Mouse (Mus musculus): ENCODE measurements around the gene Prr29. TPM values are rescaled to one million over a fixed set of nuclear protein-coding genes. Genes with fewer than 3 reads are reported as not detected.

Prr29 gene
- polyA plus RNA-seq, 1 experiment from 2014 or later = 0.25 TPM

DNA sequence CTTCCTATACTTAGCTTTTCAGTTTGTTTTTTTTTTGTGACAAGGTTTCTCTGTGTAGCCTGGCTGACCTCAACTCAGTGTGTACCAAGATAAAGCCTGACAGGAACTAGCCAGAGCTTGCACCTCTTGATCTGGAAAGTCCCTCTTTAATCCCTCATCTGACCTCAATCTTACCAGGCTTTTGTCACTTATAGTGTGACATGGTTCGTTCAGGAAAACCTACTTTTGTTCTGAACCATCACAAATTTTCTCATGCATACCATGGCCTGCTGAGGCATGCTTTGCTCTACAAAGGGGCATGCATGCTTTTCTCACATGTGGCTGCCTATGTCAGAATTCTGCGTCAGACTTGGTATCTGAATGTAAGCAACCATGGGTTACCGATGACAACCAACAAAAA lies 51.1 kb downstream of the Prr29 start:
- H3K36me3 ChIP-seq = peaks cover 32% of the 10 kb centered on the region
- no peak overlapping the region for H3K4me3 ChIP-seq
- 78% methylated on average over 3 of the region's 3 CpGs for WGBS
- H3K4me1 ChIP-seq = no peaks in the 10 kb centered on the region
- H3K27ac ChIP-seq = no peak overlapping the region
- no peaks in the 10 kb centered on the region for H3K27me3 ChIP-seq
- no peaks in the 10 kb centered on the region for H3K9me3 ChIP-seq
- ATAC-seq (ENCODE audit: low FRiP score, low read depth) = no peak
- H3K4me2 ChIP-seq (replicated peaks) = no peak overlapping the region
- no peak overlapping the region for H3K9ac ChIP-seq

DNA sequence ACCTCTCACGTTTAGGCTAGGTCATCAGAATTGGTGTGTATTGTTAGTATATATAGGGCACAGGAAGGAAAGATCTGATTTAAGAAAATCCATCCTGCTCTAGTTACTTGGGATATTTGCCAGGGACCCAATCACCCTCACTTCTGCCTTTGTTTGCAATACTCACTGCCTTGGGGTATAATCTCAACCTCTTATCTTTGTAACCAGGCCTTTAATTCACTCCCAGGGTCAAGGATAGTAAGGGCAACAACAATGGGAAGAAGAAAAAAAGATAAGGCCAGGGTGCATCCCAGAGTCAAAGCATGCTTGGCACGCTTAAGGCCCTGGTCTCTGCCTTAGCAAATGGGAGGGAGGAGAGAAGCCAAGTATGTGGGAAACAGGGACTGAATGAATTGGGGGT lies 52.6 kb downstream of the Prr29 start:
- H3K27me3 ChIP-seq = no peaks in the 10 kb centered on the region
- no peaks in the 10 kb centered on the region for H3K4me1 ChIP-seq
- ATAC-seq (ENCODE audit: low FRiP score, low read depth) = no peak
- peaks cover 26% of the 10 kb centered on the region for H3K36me3 ChIP-seq
- no peak overlapping the region for H3K4me3 ChIP-seq
- H3K9ac ChIP-seq = no peak overlapping the region
- H3K4me2 ChIP-seq (replicated peaks) = no peak overlapping the region
- H3K9me3 ChIP-seq = no peaks in the 10 kb centered on the region
- WGBS = 85% methylated on average over 2 of the region's 2 CpGs
- no peak overlapping the region for H3K27ac ChIP-seq

DNA sequence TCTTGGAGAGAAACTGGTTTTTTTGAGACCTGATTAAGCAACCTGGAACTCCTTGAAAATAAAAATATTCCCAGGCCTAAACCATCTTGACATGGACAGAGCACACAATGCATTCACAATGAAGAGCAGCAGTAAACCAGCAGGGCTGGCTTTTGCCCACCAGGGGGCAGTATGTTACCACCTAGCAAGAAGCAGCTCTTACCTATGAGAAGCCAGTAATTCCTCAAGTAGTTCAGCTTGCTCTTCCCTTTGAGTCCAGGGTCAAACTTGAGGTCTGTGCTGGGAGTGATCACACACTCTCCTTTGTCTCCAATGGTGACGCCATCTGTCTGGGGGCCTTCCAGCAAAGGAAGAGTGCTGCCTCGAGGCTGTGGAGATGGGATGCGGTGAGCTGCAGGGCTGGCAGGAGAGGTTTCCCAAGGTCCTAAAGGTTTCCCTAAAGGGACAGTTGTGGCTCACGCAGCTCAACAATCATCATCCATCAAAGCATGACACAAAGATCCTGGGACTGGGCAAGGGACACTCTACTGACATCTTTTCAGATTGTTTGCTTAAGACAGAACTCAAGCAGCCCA lies 53.4 kb downstream of the Prr29 start:
- ATAC-seq (ENCODE audit: low FRiP score, low read depth) = peak; percentile 67; the same call in 1 of the 2 replicates
- Histone ChIP-seq H3K4me3 (no peak overlapping the region), H3K9me3 (no peaks in the 10 kb centered on the region), H3K36me3 (peaks cover 27% of the 10 kb centered on the region), H3K9ac (no peak overlapping the region), H3K27ac (no peak overlapping the region), H3K4me1 (no peaks in the 10 kb centered on the region), H3K4me2 (replicated peaks) (no peak overlapping the region), H3K27me3 (no peaks in the 10 kb centered on the region)
- 38% methylated on average over 4 of the region's 4 CpGs for whole genome bisulfite sequencing

DNA sequence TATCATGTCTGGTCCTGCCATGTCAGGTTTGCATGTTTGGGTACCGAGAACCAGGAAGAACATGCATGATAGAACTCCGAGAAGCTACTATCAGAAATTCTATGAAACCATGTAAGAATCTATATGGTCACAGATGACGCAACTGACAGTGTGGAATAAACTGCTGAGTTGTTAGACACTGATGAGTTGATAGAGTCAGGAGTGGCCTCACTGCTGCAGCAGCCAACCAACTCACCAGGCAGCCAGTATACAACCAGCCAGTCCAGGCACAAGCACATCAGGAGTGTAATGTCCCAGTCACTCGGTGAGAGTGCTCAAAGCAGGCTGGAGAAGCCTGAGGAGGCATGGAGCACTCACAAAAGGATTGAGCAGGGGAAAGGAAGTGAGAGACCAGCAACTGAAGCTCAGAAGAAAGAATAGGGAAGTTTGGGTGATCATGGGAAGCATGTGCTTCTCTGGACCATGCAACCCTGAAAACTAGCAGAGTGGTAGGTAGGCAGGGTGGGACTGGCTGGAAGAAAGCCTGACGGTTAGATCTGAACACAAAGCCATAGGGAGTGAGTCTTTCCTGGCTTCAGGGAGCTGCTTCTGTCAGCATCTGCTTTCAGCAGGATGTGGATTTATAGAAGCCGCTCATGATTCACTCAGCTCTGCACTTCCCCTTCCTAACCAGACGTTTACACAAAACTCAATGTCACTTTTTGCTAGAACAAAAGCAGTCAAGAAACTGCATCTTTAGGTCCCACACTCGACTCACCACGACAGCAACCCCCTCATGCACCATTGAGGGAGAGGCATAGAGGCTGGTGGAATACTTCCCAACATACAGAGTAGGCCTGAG lies 54.2 kb downstream of the Prr29 start:
- no peaks in the 10 kb centered on the region for H3K27me3 ChIP-seq
- no peaks in the 10 kb centered on the region for H3K4me1 ChIP-seq
- no peak overlapping the region for H3K9ac ChIP-seq
- 79% methylated on average over 9 of the region's 9 CpGs for WGBS
- no peak overlapping the region for H3K4me2 ChIP-seq (replicated peaks)
- no peak overlapping the region for H3K27ac ChIP-seq
- H3K9me3 ChIP-seq = no peaks in the 10 kb centered on the region
- ATAC-seq (ENCODE audit: low FRiP score, low read depth) = no peak
- H3K36me3 ChIP-seq = peaks cover 19% of the 10 kb centered on the region
- no peak overlapping the region for H3K4me3 ChIP-seq

DNA sequence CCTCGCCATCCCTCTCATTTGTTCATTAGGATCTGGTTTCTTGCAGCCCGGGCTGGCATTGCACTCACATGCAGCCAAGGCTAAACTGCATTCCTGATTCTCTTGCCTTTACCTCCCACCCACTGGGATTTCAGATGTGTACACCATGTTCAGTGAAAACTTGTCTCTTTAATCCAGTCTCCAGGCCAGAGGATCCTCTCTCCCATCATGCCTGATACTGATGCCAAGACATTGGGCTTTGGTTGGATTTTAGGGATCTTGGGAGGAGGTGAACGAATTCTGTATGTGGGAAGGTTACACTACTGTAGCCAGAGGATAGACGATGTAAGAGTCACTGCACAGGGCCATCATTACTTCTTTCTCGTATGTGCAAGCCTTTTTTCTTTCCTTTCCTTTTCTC lies 59.9 kb downstream of the Prr29 start:
- H3K4me1 ChIP-seq = peaks cover 4% of the 10 kb centered on the region; the same call in 1 of the 2 replicates
- H3K4me2 ChIP-seq (replicated peaks) = no peak overlapping the region
- no peaks in the 10 kb centered on the region for H3K9me3 ChIP-seq
- no peaks in the 10 kb centered on the region for H3K27me3 ChIP-seq
- no peak for ATAC-seq (ENCODE audit: low FRiP score, low read depth)
- H3K27ac ChIP-seq = no peak overlapping the region
- H3K36me3 ChIP-seq = peaks cover 20% of the 10 kb centered on the region
- no peak overlapping the region for H3K9ac ChIP-seq
- WGBS = 90% methylated on average over 5 of the region's 5 CpGs
- no peak overlapping the region for H3K4me3 ChIP-seq

DNA sequence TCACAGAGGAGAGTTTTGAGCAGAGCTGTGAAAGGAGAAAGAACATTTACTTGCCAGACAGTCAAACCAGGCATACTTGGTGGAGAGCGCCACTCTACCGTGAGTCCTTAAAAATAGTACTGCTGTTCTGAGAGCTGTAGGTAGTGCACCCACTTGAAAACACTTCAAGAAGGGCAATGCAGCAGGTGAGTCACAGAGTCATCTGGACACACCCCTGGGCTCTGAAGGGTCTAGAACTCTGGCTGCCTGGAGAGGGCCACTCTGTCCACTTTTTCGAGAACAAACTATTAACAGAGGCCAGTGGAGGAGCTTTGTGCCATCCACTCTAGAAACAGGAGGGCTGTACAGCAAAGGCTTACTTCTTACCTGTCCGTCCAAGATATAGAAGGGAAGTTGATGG lies 61.2 kb downstream of the Prr29 start:
- Histone ChIP-seq H3K4me1 (peaks cover 4% of the 10 kb centered on the region; the same call in 1 of the 2 replicates), H3K27me3 (no peaks in the 10 kb centered on the region), H3K27ac (no peak overlapping the region), H3K9me3 (no peaks in the 10 kb centered on the region), H3K9ac (no peak overlapping the region), H3K4me2 (replicated peaks) (no peak overlapping the region), H3K36me3 (peaks cover 19% of the 10 kb centered on the region), H3K4me3 (no peak overlapping the region)
- WGBS = 96% methylated on average over 4 of the region's 4 CpGs
- no peak for ATAC-seq (ENCODE audit: low FRiP score, low read depth)

Other genes starting within 250 kb of the Prr29 start
- gene Gm10840, start 204.6 kb upstream of the Prr29 start, polyA plus RNA-seq (2015; fragmentation: Nextera tagmentation; extraction: Ambion mirVana) = not detected in 2 replicates
- gene Limd2, start 204.6 kb upstream of the Prr29 start, polyA plus RNA-seq (2015; fragmentation: Nextera tagmentation; extraction: Ambion mirVana) = 378 and 399 TPM in 2 replicates
- gene Strada, start 163.3 kb upstream of the Prr29 start, polyA plus RNA-seq (2015; fragmentation: Nextera tagmentation; extraction: Ambion mirVana) = 32.8 and 33.7 TPM in 2 replicates
- 73.2 and 76.8 TPM in 2 replicates for gene Ccdc47, start 149.1 kb upstream of the Prr29 start, polyA plus RNA-seq (2015; fragmentation: Nextera tagmentation; extraction: Ambion mirVana)
- gene Ddx42, start 148.5 kb upstream of the Prr29 start, polyA plus RNA-seq (2015; fragmentation: Nextera tagmentation; extraction: Ambion mirVana) = 88.5 and 91.4 TPM in 2 replicates
- gene Ftsj3, start 109.4 kb upstream of the Prr29 start, polyA plus RNA-seq (2015; fragmentation: Nextera tagmentation; extraction: Ambion mirVana) = 56.4 and 58.5 TPM in 2 replicates
- gene Psmc5, start 109.3 kb upstream of the Prr29 start, polyA plus RNA-seq (2015; fragmentation: Nextera tagmentation; extraction: Ambion mirVana) = 320 and 338 TPM in 2 replicates
- 82.6 and 82.7 TPM in 2 replicates for gene Smarcd2, start 92.5 kb upstream of the Prr29 start, polyA plus RNA-seq (2015; fragmentation: Nextera tagmentation; extraction: Ambion mirVana)
- gene Tcam1, start 88.8 kb upstream of the Prr29 start, polyA plus RNA-seq (2015; fragmentation: Nextera tagmentation; extraction: Ambion mirVana) = 0.34 and 0.43 TPM in 2 replicates
- gene Gh, start 63.6 kb upstream of the Prr29 start, polyA plus RNA-seq (2015; fragmentation: Nextera tagmentation; extraction: Ambion mirVana) = not detected in 2 replicates
- 1.6 and 2.9 TPM in 2 replicates for gene Cd79b, start 50.7 kb upstream of the Prr29 start, polyA plus RNA-seq (2015; fragmentation: Nextera tagmentation; extraction: Ambion mirVana)
- gene Scn4a, start 12.2 kb upstream of the Prr29 start, polyA plus RNA-seq (2015; fragmentation: Nextera tagmentation; extraction: Ambion mirVana) = 0.42 and 0.49 TPM in 2 replicates
- gene Icam2, start 22.6 kb downstream of the Prr29 start, polyA plus RNA-seq (2015; fragmentation: Nextera tagmentation; extraction: Ambion mirVana) = 28.7 and 30.1 TPM in 2 replicates
- 6.8 and 7.6 TPM in 2 replicates for gene Ern1, start 122.4 kb downstream of the Prr29 start, polyA plus RNA-seq (2015; fragmentation: Nextera tagmentation; extraction: Ambion mirVana)
- gene Tex2, start 248.0 kb downstream of the Prr29 start, polyA plus RNA-seq (2015; fragmentation: Nextera tagmentation; extraction: Ambion mirVana) = 7.5 and 8.2 TPM in 2 replicates

Data from limb, embryonic 13.5 days (tissue).